Mouse (Mus musculus) embryonic facial prominence, embryonic 10.5 days (tissue): ENCODE results near the gene Supt6. TPM values are rescaled to one million over a fixed set of nuclear protein-coding genes. Genes with fewer than 3 reads are reported as not detected.

ENCODE experiments used
- DNase-seq: peaks from one replicate; pipeline ENCODE4 v3.0.0-alpha.2; 2017; ENCODE audit warnings: low spot score
- H3K27ac ChIP-seq: fragments of 300-500 bp; sonication (generic); replicated peaks from 2 replicates; pipeline ENCODE4 v1.5.1; 2016; ENCODE audit warnings: mild to moderate bottlenecking
- H3K27me3 ChIP-seq: fragments of 300-500 bp; sonication (generic); replicated peaks from 2 replicates; pipeline ENCODE4 v1.6.1; 2016; ENCODE audit warnings: low read depth, mild to moderate bottlenecking; ENCODE audit not compliant: poor library complexity, severe bottlenecking
- H3K36me3 ChIP-seq: fragments of 300-500 bp; sonication (generic); replicated peaks from 2 replicates; pipeline ENCODE4 v1.6.1; 2016; ENCODE audit warnings: mild to moderate bottlenecking, moderate library complexity
- H3K4me1 ChIP-seq: fragments of 300-500 bp; sonication (generic); 2 replicates; pipeline ENCODE4 v1.6.1; 2016
- H3K4me3 ChIP-seq: fragments of 300-500 bp; sonication (generic); 2 replicates; pipeline ENCODE4 v1.5.1; 2016; ENCODE audit warnings: mild to moderate bottlenecking, moderate library complexity
- H3K9me3 ChIP-seq: fragments of 300-500 bp; sonication (generic); 2 replicates; pipeline ENCODE4 v1.6.1; 2016; ENCODE audit warnings: mild to moderate bottlenecking
- WGBS: fragments of 180-500 bp; shearing (Covaris S2); methylation state at CpG from one replicate; pipeline ENCODE4 v1.1.7; 2016; 5-methylcytosine and 5-hydroxymethylcytosine counted together
- microRNA-seq: library from miRNA; unstranded; fragments of <30 nt; microRNA quantifications from one replicate; pipeline ENCODE4, GENCODE M21; 2017
- polyA plus RNA-seq: library from polyadenylated mRNA; unstranded; fragments of >200 nt; fragmentation: Nextera tagmentation; extraction: Ambion mirVana; gene quantifications from 2 replicates; pipeline ENCODE4 v1.2.1, GENCODE M21; 2016

The Supt6 gene
- polyA plus RNA-seq, 1 experiment from 2014 or later: 39.2 TPM

- peaks cover 50% of the 10 kb centered on the region for H3K4me1 ChIP-seq
- H3K4me3 ChIP-seq: peak overlapping the region; percentile 23
- H3K27ac ChIP-seq: no peak overlapping the region
- peaks cover 94% of the 10 kb centered on the region for H3K36me3 ChIP-seq
- H3K27me3 ChIP-seq: no peaks in the 10 kb centered on the region
- WGBS: 75% methylated on average over 7 of the region's 7 CpGs
- DNase-seq: no peak
- no peaks in the 10 kb centered on the region for H3K9me3 ChIP-seq
Observed at GRCm38 (mm10) chr11:78159557-78159956, 86.2 kb downstream of the Supt6 start.

- Histone ChIP-seq H3K36me3 (peaks cover 98% of the 10 kb centered on the region), H3K4me3 (peak overlapping the region; percentile 23; the same call in 1 of the 2 replicates), H3K27ac (no peak overlapping the region), H3K9me3 (no peaks in the 10 kb centered on the region), H3K27me3 (no peaks in the 10 kb centered on the region), H3K4me1 (peaks cover 49% of the 10 kb centered on the region)
- peak; percentile 79 for DNase-seq
- WGBS: 33% methylated on average over 2 of the region's 2 CpGs
Observed at GRCm38 (mm10) chr11:78159096-78159495, 86.7 kb downstream of the Supt6 start.

Small RNA genes lying within 50 kb of the gene (microRNA-seq; reads per million reads assigned to microRNA genes)
- not detected for gene Mir7653

Other genes starting within 250 kb of the Supt6 start
- gene Dhrs13, start 213.7 kb downstream of the Supt6 start, polyA plus RNA-seq: 12.8 and 13.2 TPM in 2 replicates
- 57.8 and 60.9 TPM in 2 replicates for gene Flot2, start 208.1 kb downstream of the Supt6 start, polyA plus RNA-seq
- 40.9 and 41.5 TPM in 2 replicates for gene Eral1, start 165.6 kb downstream of the Supt6 start, polyA plus RNA-seq
- 28.2 and 29.9 TPM in 2 replicates for gene Fam222b, start 151.3 kb downstream of the Supt6 start, polyA plus RNA-seq
- gene Traf4, start 80.4 kb downstream of the Supt6 start, polyA plus RNA-seq: 151 and 157 TPM in 2 replicates
- 13.5 and 15.3 TPM in 2 replicates for gene Nek8, start 69.3 kb downstream of the Supt6 start, polyA plus RNA-seq
- 8.8 and 9.2 TPM in 2 replicates for gene Tlcd1, start 69.3 kb downstream of the Supt6 start, polyA plus RNA-seq
- 1,123 and 1,138 TPM in 2 replicates for gene Rpl23a, start 62.4 kb downstream of the Supt6 start, polyA plus RNA-seq
- gene Rab34, start 57.6 kb downstream of the Supt6 start, polyA plus RNA-seq: 107 and 123 TPM in 2 replicates
- gene Proca1, start 52.6 kb downstream of the Supt6 start, polyA plus RNA-seq: 1.6 and 2.3 TPM in 2 replicates
- 43.5 and 44.9 TPM in 2 replicates for gene Sdf2, start 241 bp downstream of the Supt6 start, polyA plus RNA-seq
- 60.4 and 72.1 TPM in 2 replicates for gene 2610507B11Rik, start 15.8 kb upstream of the Supt6 start, polyA plus RNA-seq
- 0.48 and 0.49 TPM in 2 replicates for gene BC030499, start 44.9 kb upstream of the Supt6 start, polyA plus RNA-seq
- gene Spag5, start 55.5 kb upstream of the Supt6 start, polyA plus RNA-seq: 65.7 and 73.1 TPM in 2 replicates
- gene Aldoc, start 77.0 kb upstream of the Supt6 start, polyA plus RNA-seq: 3.0 and 3.2 TPM in 2 replicates
- gene Pigs, start 82.4 kb upstream of the Supt6 start, polyA plus RNA-seq: 73.7 and 74.9 TPM in 2 replicates
- gene Unc119, start 97.5 kb upstream of the Supt6 start, polyA plus RNA-seq: 67.7 and 69.1 TPM in 2 replicates
- gene Foxn1, start 140.6 kb upstream of the Supt6 start, polyA plus RNA-seq: 0.21 and 0.26 TPM in 2 replicates
- not detected in 2 replicates for gene Slc13a2, start 176.2 kb upstream of the Supt6 start, polyA plus RNA-seq
- 14.9 and 18.4 TPM in 2 replicates for gene Slc46a1, start 219.7 kb upstream of the Supt6 start, polyA plus RNA-seq